Mouse (Mus musculus) gonadal fat pad, adult 2 months (tissue): Measurements from ENCODE around the gene Aox4. TPM values are rescaled to one million over a fixed set of nuclear protein-coding genes. Genes with fewer than 3 reads are reported as not detected.

Experiments
- DNase-seq: peaks from one replicate; pipeline ENCODE4 v3.0.0-alpha.2; 2012; ENCODE audit warnings: low read depth
- polyA plus RNA-seq: library from polyadenylated mRNA; depleted of rRNA; stranded (reverse); fragments of >200 nt; gene quantifications from 2 replicates; pipeline ENCODE4 v1.2.3, GENCODE M21; 2012; rRNA removed

The Aox4 gene
- polyA plus RNA-seq, 1 experiment = not detected

- no peak for DNase-seq
Measured at GRCm38 (mm10) chr1:58301073-58301472, 90.9 kb downstream of the Aox4 start.

- DNase-seq = no peak
Measured at GRCm38 (mm10) chr1:58302015-58302414, 91.8 kb downstream of the Aox4 start.

- DNase-seq = no peak
Measured at GRCm38 (mm10) chr1:58303009-58303408, 92.8 kb downstream of the Aox4 start.

GRCm38 (mm10) chr1:58303726-58304125 is 93.5 kb downstream of the Aox4 start:
- no peak for DNase-seq

- DNase-seq = no peak
Measured at GRCm38 (mm10) chr1:58304296-58304695, 94.1 kb downstream of the Aox4 start.

GRCm38 (mm10) chr1:58307181-58307580 is 97.0 kb downstream of the Aox4 start:
- peak; percentile 86 for DNase-seq

GRCm38 (mm10) chr1:58308594-58308993 is 98.4 kb downstream of the Aox4 start:
- DNase-seq = no peak

- no peak for DNase-seq
Measured at GRCm38 (mm10) chr1:58309853-58310252, 99.7 kb downstream of the Aox4 start.

- no peak for DNase-seq
Measured at GRCm38 (mm10) chr1:58311221-58311864, 101.1 kb downstream of the Aox4 start.

- DNase-seq = no peak
Measured at GRCm38 (mm10) chr1:58313173-58313572, 103.0 kb downstream of the Aox4 start.

GRCm38 (mm10) chr1:58315532-58315931 is 105.3 kb downstream of the Aox4 start:
- DNase-seq = no peak

Other genes starting within 250 kb of the Aox4 start
- 0.22 and 0.31 TPM in 2 replicates for gene Sgo2a, start 214.4 kb upstream of the Aox4 start, polyA plus RNA-seq
- 7.3 and 8.5 TPM in 2 replicates for gene Kctd18, start 191.4 kb upstream of the Aox4 start, polyA plus RNA-seq
- gene Aox1, start 180.5 kb upstream of the Aox4 start, polyA plus RNA-seq = 20.7 and 23.5 TPM in 2 replicates
- 1.1 and 1.5 TPM in 2 replicates for gene Aox3, start 97.3 kb upstream of the Aox4 start, polyA plus RNA-seq
- gene Aox2, start 67.9 kb downstream of the Aox4 start, polyA plus RNA-seq = 0.01 TPM in 1 of 2 replicates, not detected in the other
- gene Bzw1, start 182.5 kb downstream of the Aox4 start, polyA plus RNA-seq = 30.1 and 32.5 TPM in 2 replicates
- 73.2 and 91.3 TPM in 2 replicates for gene Clk1, start 213.7 kb downstream of the Aox4 start, polyA plus RNA-seq
- gene Nif3l1, start 234.8 kb downstream of the Aox4 start, polyA plus RNA-seq = 16.3 and 20.2 TPM in 2 replicates
- gene Ppil3, start 235.1 kb downstream of the Aox4 start, polyA plus RNA-seq = 15.0 and 20.8 TPM in 2 replicates